Mouse (Mus musculus) testis, adult 2 months (tissue): Measurements from ENCODE around the gene Fam120b.

ENCODE experiments used
- CTCF ChIP-seq: fragments of 200-500 bp; IDR thresholded peaks from 2 replicates; pipeline ENCODE4 v1.5.1; 2012; ENCODE audit warnings: low read depth, mild to moderate bottlenecking, inconsistent platforms, low read length, moderate library complexity; ENCODE audit not compliant: control insufficient read depth, insufficient read depth, insufficient replicate concordance
- POLR2A ChIP-seq: fragments of 200-500 bp; IDR thresholded peaks from 2 replicates; pipeline ENCODE4 v1.6.1; 2012; ENCODE audit warnings: low read depth, mild to moderate bottlenecking, inconsistent platforms, low read length, moderate library complexity; ENCODE audit not compliant: control insufficient read depth

DNA sequence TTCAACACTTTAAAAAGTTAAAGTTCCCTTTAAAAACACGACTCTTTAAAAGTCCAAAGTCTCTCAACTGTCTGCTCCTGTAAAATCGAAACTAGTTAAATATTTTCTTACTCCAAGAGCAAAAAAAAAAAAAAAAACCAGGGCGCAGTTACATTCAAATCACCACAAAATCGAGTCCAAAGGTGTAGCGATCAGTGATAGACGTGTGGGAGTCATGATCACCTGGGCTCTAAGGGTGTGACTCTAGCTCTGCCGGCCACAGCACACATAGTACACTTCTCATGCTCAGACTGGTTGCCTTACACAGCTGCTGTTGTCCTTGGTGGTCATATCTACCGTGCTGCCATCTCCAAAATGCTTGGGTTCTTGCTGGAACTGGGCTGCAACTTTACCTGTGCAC, 6.6 kb upstream of the Fam120b start:
- TF ChIP-seq CTCF (no peak), POLR2A (no peak)
